Mouse (Mus musculus) MEL (cell line): ENCODE measurements around the gene Gm21739.
"Not testable (repeated sequence)": the region's sequence is repeated elsewhere in the genome, so short reads cannot be mapped to it uniquely, and the experiment has no call there.

Experiments
- CHD1 ChIP-seq: IDR thresholded peaks from 2 replicates; pipeline ENCODE4 v1.6.1; 2012; ENCODE audit warnings: low read depth, mild to moderate bottlenecking, inconsistent platforms, low read length, improper control_type of control experiment
- HCFC1 ChIP-seq: IDR thresholded peaks from 2 replicates; pipeline ENCODE4 v1.6.1; 2012; ENCODE audit warnings: low read depth, mild to moderate bottlenecking, inconsistent platforms, low read length, improper control_type of control experiment, moderate library complexity
- POLR2A ChIP-seq, 2 experiments: IDR thresholded peaks; 2 replicates each; pipeline ENCODE4 v1.6.1; 2011 to 2012; ENCODE audit warnings: low read length in 2 of 2, mild to moderate bottlenecking in 2 of 2, control low read depth in 1 of 2, improper control_type of control experiment in 1 of 2, low read depth in 1 of 2, moderate library complexity in 1 of 2; ENCODE audit not compliant: control insufficient read depth in 1 of 2, insufficient read depth in 1 of 2, poor library complexity in 1 of 2
- TAL1 ChIP-seq: IDR thresholded peaks from 2 replicates; pipeline ENCODE4 v1.6.1; 2012; ENCODE audit warnings: mild to moderate bottlenecking, inconsistent platforms, low read length, moderate library complexity, mixed read lengths

GRCm38 (mm10) chrY:44264344-44264743 is at the start of gene Gm21739:
- TF ChIP-seq TAL1; POLR2A (IDR thresholded peaks at IDR 0.05; ENCODE audit: control insufficient read depth in 1 of 2, insufficient read depth in 1 of 2, low read depth in 1 of 2, low read length in 2 of 2, poor library complexity in 1 of 2); CHD1; HCFC1: not testable (repeated sequence)
